Mouse (Mus musculus): ENCODE results near the gene Mllt6. TPM values are rescaled to one million over a fixed set of nuclear protein-coding genes. Genes with fewer than 3 reads are reported as not detected.
"Not testable (repeated sequence)": the region's sequence is repeated elsewhere in the genome, so short reads cannot be mapped to it uniquely, and the experiment has no call there.

Mllt6 gene
- polyA plus RNA-seq, 2 experiments, result 0.22 to 1.0 TPM

DNA sequence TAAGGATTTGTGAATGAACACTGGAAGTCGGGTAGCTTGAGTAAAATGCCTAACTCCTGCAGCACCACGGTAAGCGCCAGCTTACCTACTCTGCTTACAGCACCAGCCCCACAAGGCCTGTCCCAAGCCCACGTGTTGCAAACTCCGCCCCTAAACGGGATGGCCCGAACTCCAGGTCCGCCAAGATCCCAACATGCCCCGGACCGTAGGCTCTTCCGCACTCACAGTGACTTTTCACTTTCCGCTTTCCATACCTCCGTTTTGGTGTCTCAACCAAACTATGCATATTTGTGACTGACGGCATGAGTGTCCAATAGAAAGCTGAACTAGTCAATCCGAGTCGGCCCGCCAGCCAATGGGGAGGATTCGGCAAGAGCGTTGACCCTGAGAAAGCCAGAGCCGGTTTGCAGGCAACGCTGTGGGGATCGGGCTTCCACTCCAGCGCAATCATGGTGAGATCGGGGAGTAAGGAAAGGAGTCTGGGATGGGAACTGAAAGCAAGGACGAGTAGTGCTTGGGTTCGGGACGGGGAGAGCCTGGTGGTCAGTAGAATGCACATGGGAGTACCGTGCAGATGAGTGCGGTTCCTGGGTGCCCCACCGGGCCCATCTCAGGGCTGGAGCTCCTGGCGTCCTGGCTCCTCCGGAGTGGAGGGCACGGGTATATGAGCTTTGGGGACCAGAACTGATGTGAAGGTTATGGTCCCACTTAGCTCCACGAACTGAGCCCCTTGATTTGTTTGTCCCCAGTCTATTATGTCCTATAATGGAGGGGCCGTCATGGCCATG, 40.0 kb downstream of the Mllt6 start, which contains the start of gene Psmb3:
Gene Psmb3, plus strand, starts transcription at position 361 of the 788 bp plus-strand sequence.
- H3K36me3 ChIP-seq (replicated peaks; ENCODE audit: control insufficient read depth, insufficient read depth, low read depth), result peaks cover 9% of the 10 kb centered on the region
- H3K27ac ChIP-seq, result peak within 1 kb of the TSS; percentile 7; the same call in 1 of the 2 replicates
- peak within 1 kb of the TSS; percentile 83 for H3K4me2 ChIP-seq (ENCODE audit: low read depth)
- peak within 1 kb of the TSS; percentile 82 for H3K9ac ChIP-seq (replicated peaks)
- DNase-seq (ENCODE audit: low read depth in 3 of 3, low spot score in 3 of 3) (peak; percentile 100), ATAC-seq (ENCODE audit: insufficient read depth) (peak; percentile 91)
- no peaks in the 10 kb centered on the region for H3K9me3 ChIP-seq (ENCODE audit: control insufficient read depth, low read length)
- WGBS (ENCODE audit: insufficient replicate concordance), result under 1% methylated on average over 35 of the region's 35 CpGs
- peaks cover 38% of the 10 kb centered on the region for H3K27me3 ChIP-seq (ENCODE audit: control insufficient read depth, insufficient read depth, low read length)
- TF ChIP-seq CTCF (IDR thresholded peaks at IDR 0.05; ENCODE audit: low read depth) (no peak), EP300 (IDR thresholded peaks at IDR 0.05; ENCODE audit: low read depth) (no peak; the same call in 1 of the 2 replicates)
- H3K4me1 ChIP-seq (replicated peaks; ENCODE audit: control insufficient read depth in 2 of 2, insufficient read depth in 2 of 2, low read length in 1 of 2), result peaks cover 3 to 18% of the 10 kb centered on the region in 2 experiments; a peak in 2 of 4 replicates
- peak within 1 kb of the TSS; percentile 75 to 96 for H3K4me3 ChIP-seq (ENCODE audit: insufficient read depth in 1 of 2, low read depth in 2 of 2, low read length in 2 of 2)

DNA sequence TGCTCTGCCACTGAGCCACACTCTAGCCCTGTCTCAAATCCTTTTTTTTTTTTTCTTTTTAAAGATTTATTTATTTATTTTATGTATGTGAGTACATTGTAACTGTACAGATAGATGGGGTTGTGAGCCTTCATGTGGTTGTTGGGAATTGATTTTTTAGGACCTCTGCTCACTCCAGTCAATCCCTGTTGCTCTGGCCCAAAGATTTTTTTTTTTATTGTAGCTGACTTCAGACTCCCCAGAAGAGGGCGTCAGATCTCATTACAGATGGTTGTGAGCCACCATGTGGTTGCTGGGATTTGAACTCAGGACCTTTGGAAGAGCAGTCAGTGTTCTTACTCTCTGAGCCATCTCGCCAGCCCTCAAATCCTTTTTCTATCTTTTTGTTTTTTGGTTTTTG, 46.9 kb downstream of the Mllt6 start:
- H3K4me2 ChIP-seq (ENCODE audit: low read depth); H3K4me3 ChIP-seq (ENCODE audit: insufficient read depth in 1 of 2, low read depth in 2 of 2, low read length in 2 of 2); ATAC-seq (ENCODE audit: insufficient read depth); H3K9ac ChIP-seq (replicated peaks); H3K9me3 ChIP-seq (ENCODE audit: control insufficient read depth, low read length); H3K4me1 ChIP-seq (replicated peaks; ENCODE audit: control insufficient read depth in 2 of 2, insufficient read depth in 2 of 2, low read length in 1 of 2); H3K27me3 ChIP-seq (ENCODE audit: control insufficient read depth, insufficient read depth, low read length); DNase-seq (ENCODE audit: low read depth in 3 of 3, low spot score in 3 of 3); H3K27ac ChIP-seq: not testable (repeated sequence)
- TF ChIP-seq CTCF (IDR thresholded peaks at IDR 0.05; ENCODE audit: low read depth), result peak; percentile 13; the same call in 1 of the 2 replicates
- WGBS (ENCODE audit: insufficient replicate concordance), result 67% methylated on average over 2 of the region's 2 CpGs
- H3K36me3 ChIP-seq (replicated peaks; ENCODE audit: control insufficient read depth, insufficient read depth, low read depth), result peaks cover 12% of the 10 kb centered on the region

- Histone ChIP-seq H3K9ac (replicated peaks) (no peak overlapping the region), H3K4me1 (replicated peaks; ENCODE audit: control insufficient read depth in 2 of 2, insufficient read depth in 2 of 2, low read length in 1 of 2) (no peaks in the 10 kb centered on the region; a peak in 1 of 4 replicates), H3K9me3 (ENCODE audit: control insufficient read depth, low read length) (no peaks in the 10 kb centered on the region), H3K36me3 (replicated peaks; ENCODE audit: control insufficient read depth, insufficient read depth, low read depth) (peaks cover 12% of the 10 kb centered on the region), H3K4me2 (ENCODE audit: low read depth) (no peak overlapping the region), H3K4me3 (ENCODE audit: insufficient read depth in 1 of 2, low read depth in 2 of 2, low read length in 2 of 2) (no peak overlapping the region), H3K27me3 (ENCODE audit: control insufficient read depth, insufficient read depth, low read length) (no peaks in the 10 kb centered on the region), H3K27ac (no peak overlapping the region)
- no peak for DNase-seq (ENCODE audit: low read depth in 3 of 3, low spot score in 3 of 3)
- TF ChIP-seq EP300 (IDR thresholded peaks at IDR 0.05; ENCODE audit: low read depth), result no peak
- no peak for TF ChIP-seq CTCF (IDR thresholded peaks at IDR 0.05; ENCODE audit: low read depth)
- ATAC-seq (ENCODE audit: insufficient read depth), result no peak
- WGBS (ENCODE audit: insufficient replicate concordance), result 60% methylated on average over 13 of the region's 13 CpGs
These were observed 48.1 kb downstream of the Mllt6 start for GRCm38 (mm10) chr11:97711200-97711900.

- no peaks in the 10 kb centered on the region for H3K27me3 ChIP-seq (ENCODE audit: control insufficient read depth, insufficient read depth, low read length)
- no peak for ATAC-seq (ENCODE audit: insufficient read depth)
- no peak overlapping the region for H3K27ac ChIP-seq
These were observed 49.1 kb downstream of the Mllt6 start for GRCm38 (mm10) chr11:97712286-97712685.

DNA sequence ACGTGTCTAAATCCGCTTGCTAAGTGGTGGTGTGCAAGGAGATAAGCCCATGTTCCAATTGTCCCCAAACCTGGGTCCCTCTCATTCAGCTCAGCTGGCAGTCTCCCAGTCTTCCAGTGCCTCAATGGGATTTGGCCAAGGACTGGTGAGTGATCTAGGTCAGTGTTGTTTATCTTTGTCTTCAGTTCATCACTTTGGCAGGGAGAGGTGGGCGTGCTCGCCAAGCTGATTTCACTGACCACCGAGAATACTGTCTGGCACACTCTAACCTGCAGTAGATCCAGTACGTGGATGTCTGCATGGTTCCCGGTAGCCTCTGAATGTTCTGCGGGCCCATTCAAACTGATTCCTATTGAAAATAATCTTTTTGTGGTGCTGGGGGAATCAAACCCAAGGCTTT, 50.7 kb downstream of the Mllt6 start:
- Histone ChIP-seq H3K4me3 (ENCODE audit: insufficient read depth in 1 of 2, low read depth in 2 of 2, low read length in 2 of 2) (no peak overlapping the region), H3K4me1 (replicated peaks; ENCODE audit: control insufficient read depth in 2 of 2, insufficient read depth in 2 of 2, low read length in 1 of 2) (no peaks in the 10 kb centered on the region; a peak in 1 of 4 replicates), H3K4me2 (ENCODE audit: low read depth) (no peak overlapping the region), H3K9ac (replicated peaks) (no peak overlapping the region), H3K27me3 (ENCODE audit: control insufficient read depth, insufficient read depth, low read length) (no peaks in the 10 kb centered on the region), H3K9me3 (ENCODE audit: control insufficient read depth, low read length) (no peaks in the 10 kb centered on the region), H3K27ac (no peak overlapping the region), H3K36me3 (replicated peaks; ENCODE audit: control insufficient read depth, insufficient read depth, low read depth) (peaks cover 5% of the 10 kb centered on the region)
- 72% methylated on average over 8 of the region's 8 CpGs for WGBS (ENCODE audit: insufficient replicate concordance)
- DNase-seq (ENCODE audit: low read depth in 3 of 3, low spot score in 3 of 3) (no peak), ATAC-seq (ENCODE audit: insufficient read depth) (no peak)
- TF ChIP-seq CTCF (IDR thresholded peaks at IDR 0.05; ENCODE audit: low read depth), result no peak
- TF ChIP-seq EP300 (IDR thresholded peaks at IDR 0.05; ENCODE audit: low read depth), result no peak

More at GRCm38 (mm10) chr11:97712286-97712685, 49.1 kb downstream of the Mllt6 start:
- Histone ChIP-seq H3K4me3 (ENCODE audit: insufficient read depth in 1 of 2, low read depth in 2 of 2, low read length in 2 of 2) (no peak overlapping the region), H3K9me3 (ENCODE audit: control insufficient read depth, low read length) (no peaks in the 10 kb centered on the region), H3K4me1 (replicated peaks; ENCODE audit: control insufficient read depth in 2 of 2, insufficient read depth in 2 of 2, low read length in 1 of 2) (no peaks in the 10 kb centered on the region; a peak in 1 of 4 replicates), H3K9ac (replicated peaks) (no peak overlapping the region), H3K4me2 (ENCODE audit: low read depth) (no peak overlapping the region), H3K36me3 (replicated peaks; ENCODE audit: control insufficient read depth, insufficient read depth, low read depth) (peaks cover 7% of the 10 kb centered on the region)
- no peak for DNase-seq (ENCODE audit: low read depth in 3 of 3, low spot score in 3 of 3)
- WGBS (ENCODE audit: insufficient replicate concordance), result 90% methylated on average over 15 of the region's 15 CpGs
- no peak for TF ChIP-seq CTCF (IDR thresholded peaks at IDR 0.05; ENCODE audit: low read depth)
- TF ChIP-seq EP300 (IDR thresholded peaks at IDR 0.05; ENCODE audit: low read depth), result no peak

All from liver, embryonic 14.5 days (tissue).